Mouse (Mus musculus) liver (tissue): ENCODE data around the gene Plcxd1.
"Not testable (repeated sequence)": the region's sequence is repeated elsewhere in the genome, so short reads cannot be mapped to it uniquely, and the experiment has no call there.

ENCODE experiments used
- DNase-seq: peaks from one replicate; pipeline ENCODE4 v3.0.0-alpha.2; 2020; ENCODE audit warnings: mixed read lengths

The Plcxd1 gene

DNA sequence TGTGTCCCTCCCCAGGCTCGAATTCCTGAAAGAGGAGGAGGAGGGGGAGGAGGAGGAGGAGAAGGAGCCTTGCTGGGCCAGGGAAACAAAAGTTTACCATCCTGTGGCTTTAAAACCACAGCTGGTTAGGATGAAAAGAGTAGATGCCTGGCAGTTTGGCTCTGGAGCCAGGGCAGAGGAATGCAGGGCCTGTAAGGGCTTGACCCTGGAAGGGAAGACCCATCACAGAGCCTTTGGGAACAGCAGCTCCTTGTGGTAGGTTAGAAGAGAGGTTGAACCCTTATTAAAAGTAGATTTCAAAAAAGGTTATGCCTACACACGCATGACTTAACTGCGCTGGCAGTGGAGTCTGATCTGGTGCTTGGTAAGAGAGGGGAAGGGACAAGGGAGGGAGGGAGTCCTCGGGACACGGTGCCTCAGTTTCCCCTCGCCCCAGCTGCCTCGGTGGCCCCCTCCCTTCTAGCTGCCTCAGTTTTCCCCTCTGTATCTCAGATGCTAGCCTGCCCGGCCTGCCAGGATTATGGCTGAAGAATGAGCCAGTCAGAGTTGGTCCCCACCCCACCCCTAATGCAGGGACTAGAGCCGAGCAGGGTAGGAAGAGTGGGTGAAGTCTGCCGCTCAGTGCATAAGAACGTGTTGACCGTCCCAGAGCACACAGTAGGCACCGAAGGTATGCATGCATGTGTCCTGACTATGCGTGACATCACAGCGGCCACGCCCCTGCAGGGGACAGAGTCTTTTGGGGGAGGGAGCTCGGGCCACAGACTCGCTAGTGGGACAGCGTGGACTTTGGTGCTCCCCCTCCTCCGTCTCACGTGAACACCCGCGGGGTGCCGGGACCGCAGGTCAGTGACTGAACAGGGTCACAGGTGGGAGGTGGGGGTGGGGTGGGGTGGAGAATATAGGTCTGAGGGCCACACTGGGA, at the start of gene Plcxd1:
Gene Plcxd1 (plus strand): TSS at position 314 of the 925 bp plus-strand sequence.
- DNase-seq, result peak; percentile 24

- DNase-seq, result peak; percentile 84
These were observed 41.9 kb upstream of the Plcxd1 start for GRCm38 (mm10) chr5:110057637-110058408.

- not testable (repeated sequence) for DNase-seq
These were observed 27.4 kb upstream of the Plcxd1 start, which contains the start of gene Gm17655 for GRCm38 (mm10) chr5:110072413-110072812. Gm17655 (minus strand) TSS chr5:110072513.

- DNase-seq, result no peak
These were observed 16.8 kb upstream of the Plcxd1 start for GRCm38 (mm10) chr5:110082961-110083360.

DNA sequence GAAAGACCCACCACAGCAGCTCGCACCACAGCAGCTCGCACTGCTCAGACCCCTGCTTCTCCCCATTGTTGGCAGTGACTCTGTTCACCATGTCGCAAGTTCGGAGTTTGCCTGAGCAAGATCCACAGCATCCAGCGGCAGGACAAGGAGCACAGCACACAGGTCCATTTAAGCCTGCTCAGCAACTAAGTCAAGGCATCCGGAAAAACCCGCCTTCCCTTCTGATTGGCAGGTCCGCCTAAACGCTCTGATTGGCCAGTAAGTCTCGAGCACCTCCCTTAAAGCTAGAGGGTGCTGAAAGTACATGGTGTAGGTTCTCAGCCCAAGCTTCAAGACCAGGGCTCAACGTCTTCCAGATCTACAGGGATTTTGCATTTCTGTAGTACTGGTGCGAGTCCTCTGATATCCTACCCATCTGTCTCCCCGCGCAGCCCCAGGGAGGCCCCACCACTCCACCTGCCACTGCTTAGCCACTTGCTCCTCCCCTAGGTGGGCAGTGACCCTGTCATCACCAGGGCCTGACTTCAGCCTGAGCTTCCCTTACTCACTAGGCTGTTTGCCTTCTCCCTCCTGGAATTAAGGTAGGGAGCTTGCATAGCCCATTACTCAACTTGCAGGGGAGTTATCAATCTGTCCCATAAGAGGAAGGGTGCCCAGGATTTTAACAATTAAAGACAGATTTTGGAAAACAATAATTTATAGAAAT, 13.5 kb upstream of the Plcxd1 start:
- peak; percentile 24 for DNase-seq

DNA sequence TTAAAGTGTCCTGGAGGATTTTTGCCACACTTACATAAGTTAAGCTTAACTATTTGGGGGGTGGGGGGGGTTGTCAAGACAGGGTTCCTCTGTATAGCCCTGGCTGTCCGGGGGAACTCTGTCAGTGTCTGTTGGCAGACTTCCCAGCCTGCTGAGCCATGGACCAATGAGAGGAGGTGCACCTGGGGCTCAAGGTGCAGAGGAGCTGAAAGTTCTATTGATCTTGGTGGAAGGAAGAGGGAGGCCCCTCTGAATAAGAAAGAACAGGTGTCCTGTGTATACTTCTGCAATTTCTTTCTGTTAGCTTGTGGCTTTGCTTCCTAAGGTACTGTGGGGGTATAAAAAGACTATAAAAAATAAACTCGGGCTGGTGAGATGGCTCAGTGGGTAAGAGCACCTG, 8.2 kb upstream of the Plcxd1 start:
- no peak for DNase-seq

- DNase-seq, result peak; percentile 88
These were observed 5.5 kb upstream of the Plcxd1 start, which contains the start of gene Gm35315 for GRCm38 (mm10) chr5:110094030-110094846. Gm35315 (minus strand) TSS chr5:110094420.

- DNase-seq, result no peak
These were observed 4.9 kb upstream of the Plcxd1 start for GRCm38 (mm10) chr5:110094847-110095213.

GRCm38 (mm10) chr5:110098991-110099477, 735 bp upstream of the Plcxd1 start:
- no peak for DNase-seq

DNA sequence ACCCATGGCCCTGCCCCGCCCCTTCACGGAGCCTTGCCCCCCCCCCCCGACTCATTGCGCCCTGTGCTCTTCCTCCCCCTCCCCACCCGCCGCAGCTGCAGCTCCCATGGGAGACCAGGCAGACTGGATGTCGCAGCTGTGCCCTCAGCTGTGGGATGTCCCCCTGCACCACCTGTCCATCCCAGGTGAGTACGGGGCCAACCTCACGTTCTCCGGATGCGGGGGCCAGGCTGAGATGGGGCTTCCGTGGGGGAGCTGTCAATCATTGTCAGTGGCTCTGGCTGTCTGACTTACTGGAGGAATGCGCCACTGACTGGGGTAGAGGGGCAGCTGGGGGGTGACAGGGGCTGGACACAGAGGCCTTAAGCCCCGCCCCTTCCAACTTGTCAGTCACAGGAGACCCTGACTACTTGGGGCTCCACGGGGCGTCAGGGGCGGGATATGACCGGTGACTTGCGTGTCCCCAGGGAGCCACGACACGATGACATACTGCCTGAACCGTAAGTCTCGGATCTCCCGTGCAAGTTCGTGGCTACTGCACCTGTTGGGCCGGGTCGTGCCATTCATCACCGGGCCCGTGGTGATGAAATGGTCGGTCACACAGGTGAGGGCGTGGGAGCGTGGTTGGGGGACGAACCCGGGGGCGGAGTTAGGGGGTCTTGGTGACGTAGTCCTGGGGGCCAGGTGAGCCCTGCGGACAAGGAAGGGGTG, 1.3 kb downstream of the Plcxd1 start:
- no peak for DNase-seq

GRCm38 (mm10) chr5:110101716-110102347, 2.1 kb downstream of the Plcxd1 start:
- DNase-seq, result peak; percentile 48

- no peak for DNase-seq
These were observed 2.7 kb downstream of the Plcxd1 start for GRCm38 (mm10) chr5:110102429-110102828.

- no peak for DNase-seq
These were observed 3.3 kb downstream of the Plcxd1 start for GRCm38 (mm10) chr5:110102853-110103625.

- DNase-seq, result no peak
These were observed 4.3 kb downstream of the Plcxd1 start for GRCm38 (mm10) chr5:110103901-110104615.

GRCm38 (mm10) chr5:110104616-110105380, 5.0 kb downstream of the Plcxd1 start:
- DNase-seq, result no peak

- DNase-seq, result no peak
These were observed 6.5 kb downstream of the Plcxd1 start for GRCm38 (mm10) chr5:110106140-110106871.

DNA sequence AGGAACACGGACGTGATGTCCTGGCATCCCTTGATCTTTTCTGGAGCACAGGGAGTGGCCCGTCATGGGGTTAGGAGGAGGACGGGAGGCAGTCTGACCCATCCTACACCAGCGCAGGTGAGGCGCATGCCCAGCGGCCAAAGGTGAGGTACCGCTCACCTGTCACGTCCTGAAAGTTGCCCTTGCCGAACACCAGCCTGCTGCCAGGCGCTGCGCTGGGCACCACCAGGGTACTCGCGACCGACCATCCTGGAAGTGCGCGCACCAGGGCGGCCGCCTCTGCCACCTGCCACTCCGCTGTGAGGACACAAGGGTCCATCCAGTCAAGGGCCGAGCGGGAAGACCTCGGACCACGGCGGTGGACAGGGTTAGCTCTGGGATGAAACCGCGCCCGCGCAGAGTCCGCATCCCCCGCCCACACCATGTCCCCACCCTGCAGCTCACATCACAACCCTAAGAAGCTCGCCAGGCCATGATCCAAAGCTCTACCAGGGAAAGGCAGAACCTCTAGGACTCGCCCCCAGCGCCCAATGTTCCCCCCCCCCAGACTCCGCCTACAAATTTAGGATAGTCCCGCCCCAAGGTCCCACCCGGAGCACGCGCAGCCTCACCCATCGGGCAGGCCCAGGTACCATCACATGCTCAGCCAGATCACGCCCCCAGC, 7.3 kb downstream of the Plcxd1 start:
- no peak for DNase-seq
